Mouse (Mus musculus) ES-E14 (cell line): ENCODE data around the gene Zfp385b. TPM values are rescaled to one million over a fixed set of nuclear protein-coding genes. Genes with fewer than 3 reads are reported as not detected.

Experiments used
- DNase-seq: peaks from one replicate; pipeline ENCODE4 v3.0.0-alpha.2; 2013; ENCODE audit warnings: low read depth, low spot score
- H3K27ac ChIP-seq: 2 replicates; pipeline ENCODE4 v1.5.1; 2012; ENCODE audit warnings: low read depth, mild to moderate bottlenecking, low read length, moderate library complexity, mixed read lengths; ENCODE audit not compliant: poor library complexity, insufficient read depth, severe bottlenecking
- H3K36me3 ChIP-seq: 2 replicates; pipeline ENCODE4 v1.6.1; 2012; ENCODE audit warnings: mild to moderate bottlenecking, low read length, moderate library complexity, mixed read lengths; ENCODE audit not compliant: control insufficient read depth, poor library complexity, insufficient read depth, severe bottlenecking
- H3K4me1 ChIP-seq, 2 experiments: fragments of 150-350 bp in 1 of 2; sonication (generic) in 1 of 2; 2 replicates each; pipeline ENCODE4 v1.6.1; 2012; ENCODE audit warnings: low read length in 2 of 2, mild to moderate bottlenecking in 1 of 2, mixed read lengths in 1 of 2; ENCODE audit not compliant: control insufficient read depth in 2 of 2, insufficient read depth in 2 of 2, poor library complexity in 1 of 2
- H3K4me3 ChIP-seq, 2 experiments: fragments of 150-350 bp in 1 of 2; sonication (generic) in 1 of 2; 2 replicates each; pipeline ENCODE4 v1.5.1; 2012; ENCODE audit warnings: low read length in 2 of 2, low read depth in 1 of 2, mild to moderate bottlenecking in 1 of 2, mixed read lengths in 1 of 2; ENCODE audit not compliant: insufficient read depth in 1 of 2, poor library complexity in 1 of 2, severe bottlenecking in 1 of 2
- H3K9ac ChIP-seq: 2 replicates; pipeline ENCODE4 v1.6.1; 2012; ENCODE audit warnings: low read depth, mild to moderate bottlenecking, low read length, mixed read lengths; ENCODE audit not compliant: poor library complexity, insufficient read depth, severe bottlenecking
- H3K9me3 ChIP-seq: fragments of 150-350 bp; sonication (generic); 2 replicates; pipeline ENCODE4 v1.6.1; 2012; ENCODE audit warnings: low read depth, mild to moderate bottlenecking, low read length; ENCODE audit not compliant: control insufficient read depth, insufficient read depth
- CHD2 ChIP-seq: IDR thresholded peaks from 2 replicates; pipeline ENCODE4 v1.6.1; 2014; ENCODE audit warnings: mild to moderate bottlenecking, low read depth, low read length, inconsistent platforms
- HCFC1 ChIP-seq: IDR thresholded peaks from 2 replicates; pipeline ENCODE4 v1.6.1; 2012; ENCODE audit warnings: low read length, inconsistent platforms, borderline replicate concordance; ENCODE audit not compliant: insufficient read depth
- MAFK ChIP-seq: IDR thresholded peaks from 2 replicates; pipeline ENCODE4 v1.6.1; 2014; ENCODE audit warnings: mild to moderate bottlenecking, low read depth, low read length, inconsistent platforms; ENCODE audit not compliant: insufficient read depth
- ZC3H11A ChIP-seq: IDR thresholded peaks from 2 replicates; pipeline ENCODE4 v1.6.1; 2012; ENCODE audit warnings: low read depth, mild to moderate bottlenecking, inconsistent platforms, low read length, borderline replicate concordance
- ZNF384 ChIP-seq: IDR thresholded peaks from 2 replicates; pipeline ENCODE4 v1.6.1; 2012; ENCODE audit warnings: low read depth, low read length, inconsistent platforms
- in situ Hi-C, 2 experiments: fragments of 600-800 bp; cut with MboI; formaldehyde crosslinking; loops; one replicate each; pipeline ENCODE4 v1.15.1; 2025; ENCODE audit warnings: low sequenced_read_pairs in 2 of 2, inconsistent platforms in 1 of 2; ENCODE audit not compliant: unreplicated experiment in 2 of 2
- total RNA-seq: library from RNA; depleted of rRNA; stranded (reverse); fragments of 300-350 nt; gene quantifications from 2 replicates; pipeline ENCODE4 v1.2.3, GENCODE M21; 2012

The Zfp385b gene
- total RNA-seq, 1 experiment = 0.09 TPM

DNA sequence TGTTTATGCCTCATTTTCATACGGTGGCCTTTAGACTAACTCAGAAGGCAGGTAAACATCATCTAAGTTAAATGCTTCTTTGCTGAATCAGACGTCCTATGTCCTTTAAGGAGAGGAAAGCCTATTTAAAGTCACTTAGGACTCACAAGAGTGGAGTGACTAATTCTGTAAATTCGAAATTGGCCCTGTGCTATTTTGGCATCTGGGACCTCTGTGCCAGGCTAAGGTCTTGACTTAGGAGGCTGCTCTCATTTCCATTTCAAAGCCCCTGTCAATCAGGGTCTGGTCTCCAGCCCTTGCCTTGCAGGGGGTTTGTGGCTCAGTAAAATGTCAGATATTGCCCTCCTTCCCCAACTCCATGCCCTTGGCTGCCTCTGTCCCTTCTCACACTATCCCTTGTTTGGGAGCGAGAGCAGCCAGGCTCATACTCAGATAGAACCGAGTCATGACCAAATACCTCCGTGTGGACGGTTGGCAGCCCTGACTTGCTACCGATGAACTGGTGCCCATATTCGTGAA is 383.1 kb downstream of the Zfp385b start:
- H3K36me3 ChIP-seq = no peaks in the 10 kb centered on the region
- no peak overlapping the region for H3K27ac ChIP-seq
- no peak overlapping the region for H3K9ac ChIP-seq
- H3K9me3 ChIP-seq = no peaks in the 10 kb centered on the region
- peaks cover 0 to 2% of the 10 kb centered on the region in 2 experiments; a peak in 1 of 4 replicates for H3K4me1 ChIP-seq
- in situ Hi-C loops = no loop called here
- TF ChIP-seq ZC3H11A = no peak
- TF ChIP-seq HCFC1 = no peak
- TF ChIP-seq CHD2 = no peak
- TF ChIP-seq MAFK = no peak
- no peak for TF ChIP-seq ZNF384
- no peak for DNase-seq
- no peak overlapping the region for H3K4me3 ChIP-seq

DNA sequence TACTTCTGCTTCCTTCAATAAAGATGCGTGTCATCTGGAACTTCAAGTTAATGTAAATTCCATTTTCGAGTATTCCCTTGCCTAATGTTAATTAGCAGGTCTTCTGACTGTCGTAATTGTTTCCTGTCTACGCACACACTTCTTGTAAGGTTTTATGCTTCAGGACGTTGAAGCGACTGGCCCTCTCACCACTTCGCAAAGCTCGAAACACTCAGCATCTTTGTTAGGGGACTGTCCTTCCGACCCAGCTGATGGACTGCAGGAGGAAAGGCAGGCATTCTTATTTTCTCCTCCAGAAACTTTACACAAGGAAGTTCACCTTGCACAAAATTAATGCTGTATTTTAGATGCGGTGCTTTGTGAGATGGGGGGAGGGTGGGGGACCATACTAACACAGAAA is 400.0 kb downstream of the Zfp385b start:
- in situ Hi-C loops = no loop called here
- Histone ChIP-seq H3K9me3 (no peaks in the 10 kb centered on the region), H3K4me3 (no peak overlapping the region), H3K9ac (no peak overlapping the region), H3K27ac (no peak overlapping the region), H3K36me3 (no peaks in the 10 kb centered on the region), H3K4me1 (peaks cover 5% of the 10 kb centered on the region in 2 experiments; a peak in 2 of 4 replicates)
- no peak for DNase-seq
- no peak for TF ChIP-seq HCFC1
- no peak for TF ChIP-seq ZNF384
- no peak for TF ChIP-seq CHD2
- no peak for TF ChIP-seq MAFK
- no peak for TF ChIP-seq ZC3H11A

DNA sequence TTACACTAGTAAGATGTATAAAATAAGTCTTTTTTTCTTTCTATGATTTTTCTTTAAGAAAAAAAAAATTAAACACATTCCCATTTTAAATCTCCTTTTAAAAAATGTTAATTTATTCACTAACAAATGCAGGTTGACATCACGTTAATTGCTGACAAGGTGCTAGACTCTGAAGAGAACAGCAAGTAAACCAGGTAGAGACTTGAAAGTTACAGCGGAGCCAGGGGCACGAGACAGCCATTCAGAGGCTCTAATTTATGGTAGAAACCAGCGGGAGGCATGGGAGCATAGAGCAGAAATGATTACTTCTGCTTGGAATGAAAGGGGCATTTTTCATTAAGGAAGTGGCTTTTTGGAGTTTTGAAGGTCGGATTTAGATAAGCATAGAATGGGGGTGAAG is 401.4 kb downstream of the Zfp385b start:
- no peak for DNase-seq
- no peak for TF ChIP-seq MAFK
- TF ChIP-seq ZC3H11A = no peak
- no peak for TF ChIP-seq CHD2
- no peak for TF ChIP-seq ZNF384
- TF ChIP-seq HCFC1 = no peak
- H3K9ac ChIP-seq = no peak overlapping the region
- H3K4me3 ChIP-seq = no peak overlapping the region
- no peaks in the 10 kb centered on the region for H3K36me3 ChIP-seq
- in situ Hi-C loops = no loop called here
- H3K9me3 ChIP-seq = no peaks in the 10 kb centered on the region
- H3K4me1 ChIP-seq = peaks cover 5% of the 10 kb centered on the region in 2 experiments; a peak in 2 of 4 replicates
- no peak overlapping the region for H3K27ac ChIP-seq

DNA sequence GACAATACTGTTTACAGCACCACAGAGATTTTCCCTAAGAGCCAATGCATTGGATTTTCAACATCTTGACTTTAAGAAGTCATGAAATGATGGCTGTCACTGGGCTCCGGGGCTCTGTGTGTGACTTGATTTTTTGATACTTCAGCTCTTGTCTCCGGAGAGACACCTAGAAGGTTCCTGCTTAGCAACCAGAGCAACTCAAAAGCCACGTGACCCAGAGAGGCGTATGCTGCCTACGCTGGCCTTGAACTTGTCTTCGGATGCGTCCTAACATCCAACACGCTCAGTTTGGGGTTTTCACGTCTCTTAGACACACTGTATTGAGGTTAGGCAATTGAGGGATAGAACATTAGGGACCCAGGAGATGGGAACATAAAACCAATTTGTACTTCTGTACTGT is 407.3 kb downstream of the Zfp385b start:
- H3K27ac ChIP-seq = no peak overlapping the region
- H3K36me3 ChIP-seq = no peaks in the 10 kb centered on the region
- DNase-seq = no peak
- H3K9me3 ChIP-seq = no peaks in the 10 kb centered on the region
- no peak for TF ChIP-seq MAFK
- no peak for TF ChIP-seq HCFC1
- no peak for TF ChIP-seq ZNF384
- no peak for TF ChIP-seq ZC3H11A
- no peak for TF ChIP-seq CHD2
- H3K4me3 ChIP-seq = peak overlapping the region; percentile 11 to 28; a peak in 2 of 4 replicates
- peaks cover 6 to 10% of the 10 kb centered on the region in 2 experiments for H3K4me1 ChIP-seq
- in situ Hi-C loops = no loop called here
- no peak overlapping the region for H3K9ac ChIP-seq

DNA sequence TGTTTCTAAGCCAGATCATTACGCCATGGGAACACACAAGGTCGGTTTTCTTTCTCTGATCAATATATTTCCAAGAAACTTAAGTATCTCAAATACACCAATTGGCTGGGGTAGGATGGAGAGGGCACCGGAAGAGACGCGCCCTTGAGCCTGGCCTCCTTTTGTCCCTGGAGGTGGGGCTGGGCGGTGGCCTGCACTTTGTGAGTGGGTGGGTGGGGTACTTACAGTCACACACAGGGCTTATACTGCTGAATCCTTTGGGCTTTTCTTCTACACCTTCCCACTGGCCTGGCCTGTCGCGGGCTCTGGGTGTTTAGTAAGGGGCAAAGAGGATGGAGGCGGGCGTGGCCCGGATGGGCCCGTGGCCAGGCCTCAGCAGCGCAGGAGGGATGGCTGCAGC is 407.8 kb downstream of the Zfp385b start:
- peak overlapping the region; percentile 11 to 28; a peak in 2 of 4 replicates for H3K4me3 ChIP-seq
- no peak for DNase-seq

More for the DNA sequence above, 407.8 kb downstream of the Zfp385b start:
- Histone ChIP-seq H3K4me1 (peaks cover 6 to 10% of the 10 kb centered on the region in 2 experiments), H3K9me3 (no peaks in the 10 kb centered on the region), H3K9ac (0 out of 2 replicates have a peak overlapping the region, but pooled peaks have one; percentile 20), H3K27ac (no peak overlapping the region), H3K36me3 (no peaks in the 10 kb centered on the region)
- TF ChIP-seq CHD2 = no peak
- no peak for TF ChIP-seq ZNF384
- TF ChIP-seq MAFK = no peak
- no peak for TF ChIP-seq ZC3H11A
- TF ChIP-seq HCFC1 = no peak
- in situ Hi-C loops = no loop called here
